Mouse (Mus musculus) adrenal gland, postnatal 10 days (tissue): ENCODE measurements at regions not wholly inside any gene's neighbourhood (a gene's known extent, or its start where the extent isn't known, plus 50 kb on each side); places are given as distances from the start of the nearest gene placed in this dataset.
"Not testable (repeated sequence)": the region's sequence is repeated elsewhere in the genome, so short reads cannot be mapped to it uniquely, and the experiment has no call there.

Experiments
- DNase-seq: peaks from one replicate; pipeline ENCODE4 v3.0.0; 2021; ENCODE audit warnings: mixed read lengths

DNA sequence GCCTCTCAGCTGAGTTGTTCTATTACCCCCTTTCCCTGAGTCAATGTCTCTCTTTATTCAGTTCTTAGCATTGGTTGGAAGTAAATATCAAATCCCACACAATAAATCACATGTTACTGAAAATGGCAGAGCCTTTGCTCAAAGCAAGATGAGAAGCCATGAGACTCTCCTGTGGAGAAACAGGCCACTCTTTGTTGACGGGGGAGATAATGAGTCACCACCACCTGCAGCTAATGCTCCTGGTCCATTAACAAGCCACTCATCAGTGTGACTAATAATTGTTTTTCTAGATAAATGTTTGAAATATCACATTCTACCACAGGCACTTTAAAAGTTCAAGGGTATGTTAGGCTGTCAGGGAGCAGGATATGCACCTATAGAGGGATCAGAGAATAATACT, 61.0 kb upstream of the Galnt18 start:
- DNase-seq = no peak

DNA sequence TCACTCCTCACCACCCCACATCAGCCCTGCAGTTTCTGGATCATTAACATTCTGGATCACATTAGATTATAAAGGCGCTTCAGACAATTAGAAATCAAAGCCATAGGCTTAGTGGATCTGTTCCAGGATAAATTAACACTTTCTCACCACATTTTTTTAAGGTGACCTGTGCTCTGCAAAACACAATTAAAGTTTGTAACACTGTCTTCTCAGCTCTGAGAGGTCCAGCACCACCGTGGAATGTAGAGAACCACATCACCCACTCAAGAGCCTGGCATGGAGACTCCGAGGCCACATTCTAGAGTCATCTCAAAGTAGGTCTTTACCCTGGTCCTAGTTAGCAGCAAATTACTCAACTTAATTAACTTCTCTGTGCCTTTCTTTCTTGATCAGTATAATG, 58.4 kb upstream of the Galnt18 start:
- DNase-seq = no peak

DNA sequence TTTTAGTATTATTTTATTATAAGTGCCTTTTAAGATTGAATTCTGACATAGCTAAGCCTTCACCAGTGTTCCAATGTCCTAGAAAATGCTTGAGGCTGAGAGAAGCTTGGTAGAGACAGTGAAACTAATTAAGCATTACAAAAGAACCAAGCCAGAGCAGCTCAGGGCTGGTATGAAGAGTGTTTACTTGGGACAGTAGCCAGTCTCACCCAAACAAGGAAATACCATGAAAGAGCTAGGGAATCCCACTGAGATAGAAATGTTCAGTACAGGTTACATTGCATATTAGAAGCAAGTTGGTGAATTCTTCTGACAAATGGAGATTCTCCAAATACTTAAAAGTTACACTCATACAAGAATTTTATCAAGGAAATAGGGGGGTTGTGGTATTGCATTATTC, 54.6 kb upstream of the Galnt18 start:
- DNase-seq = not testable (repeated sequence)

- no peak for DNase-seq
Measured at GRCm38 (mm10) chr7:111829931-111830330, 50.2 kb upstream of the Galnt18 start.
